Mouse (Mus musculus) heart, adult 11 months (tissue): ENCODE results near the gene Rab15.
A peak's percentile ranks its signal among the peaks of the same experiment; 100 is the strongest.

Experiments used
- DNase-seq: peaks from one replicate; pipeline ENCODE4 v3.0.0; 2022

The Rab15 gene

DNA sequence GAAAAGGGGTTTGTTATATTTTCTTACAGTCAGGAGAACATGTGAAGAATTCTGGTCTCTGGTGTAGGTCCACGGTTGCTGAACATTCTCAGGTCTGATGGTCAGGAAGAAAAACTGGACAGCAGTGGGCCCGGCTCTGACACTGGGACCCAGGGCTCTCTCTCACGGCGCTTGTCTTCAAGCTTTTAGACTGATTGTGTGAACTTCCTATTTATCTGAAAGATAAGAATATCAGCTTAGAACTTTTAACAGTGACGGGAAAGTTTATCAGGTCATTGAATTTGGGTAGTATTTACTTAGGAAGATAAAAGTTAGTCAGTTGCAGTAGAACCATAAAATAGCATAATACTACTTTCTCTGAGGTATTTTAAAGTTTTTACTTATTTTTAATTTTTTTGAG is 45.8 kb downstream of the Rab15 start:
- peak; percentile 30 for DNase-seq

DNA sequence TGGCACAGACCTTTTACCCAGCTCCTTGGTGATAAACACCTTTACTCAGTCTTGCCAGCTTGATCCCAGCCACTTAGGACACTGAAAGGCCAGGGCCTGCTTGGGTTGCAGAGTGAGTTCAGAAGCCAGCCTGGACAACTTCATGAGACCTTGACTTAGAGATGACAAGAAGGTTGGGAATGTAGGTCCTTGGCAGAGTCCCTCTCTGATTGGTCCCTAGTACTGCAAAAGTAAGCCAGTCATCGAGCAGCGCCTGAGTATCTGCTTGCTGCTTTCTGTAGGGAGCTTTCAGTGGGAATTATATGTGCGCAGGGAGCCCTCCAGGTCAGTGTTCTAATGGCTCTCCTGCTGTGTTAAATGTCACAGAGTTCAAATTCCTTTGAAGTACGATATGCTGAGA is 47.6 kb downstream of the Rab15 start:
- DNase-seq, result peak; percentile 56

DNA sequence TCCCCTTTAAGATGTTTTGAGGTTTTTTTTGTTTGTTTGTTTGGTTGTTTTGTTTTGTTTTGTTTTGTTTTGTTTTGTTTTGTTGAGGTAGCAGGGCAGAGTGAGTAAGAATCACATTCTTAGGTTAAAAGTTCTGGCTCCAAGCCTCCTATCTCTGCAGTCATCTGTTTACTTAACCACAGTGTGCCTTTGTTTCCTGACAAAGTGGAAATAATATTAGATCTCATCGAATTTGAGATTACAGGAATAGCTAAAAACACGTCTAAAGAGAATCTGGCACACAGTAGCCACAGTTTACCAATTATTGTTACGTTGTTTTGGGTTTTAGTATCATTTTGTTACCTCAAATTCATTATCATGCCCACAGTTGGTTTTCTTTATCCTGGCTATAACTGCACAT is 48.1 kb downstream of the Rab15 start:
- DNase-seq, result no peak

DNA sequence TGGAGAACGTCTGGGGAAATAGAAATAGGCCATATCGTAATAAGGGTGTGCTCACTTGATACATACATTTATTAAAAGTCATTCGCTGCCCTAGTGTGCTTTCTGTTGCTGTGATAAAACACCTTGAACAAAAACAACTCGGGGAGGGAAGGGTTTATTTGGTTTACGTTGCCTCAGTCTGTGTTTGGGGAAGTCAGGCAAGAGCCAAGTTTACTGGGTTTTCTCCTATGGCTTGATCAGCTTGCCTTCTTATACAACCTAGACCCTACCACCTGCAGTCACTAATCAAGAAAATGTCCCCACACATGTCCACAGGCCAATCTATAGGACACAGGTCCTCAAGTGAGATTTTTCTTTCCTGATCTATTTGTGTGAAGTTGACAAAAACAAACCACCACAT is 51.2 kb downstream of the Rab15 start:
- DNase-seq, result peak; percentile 13

DNA sequence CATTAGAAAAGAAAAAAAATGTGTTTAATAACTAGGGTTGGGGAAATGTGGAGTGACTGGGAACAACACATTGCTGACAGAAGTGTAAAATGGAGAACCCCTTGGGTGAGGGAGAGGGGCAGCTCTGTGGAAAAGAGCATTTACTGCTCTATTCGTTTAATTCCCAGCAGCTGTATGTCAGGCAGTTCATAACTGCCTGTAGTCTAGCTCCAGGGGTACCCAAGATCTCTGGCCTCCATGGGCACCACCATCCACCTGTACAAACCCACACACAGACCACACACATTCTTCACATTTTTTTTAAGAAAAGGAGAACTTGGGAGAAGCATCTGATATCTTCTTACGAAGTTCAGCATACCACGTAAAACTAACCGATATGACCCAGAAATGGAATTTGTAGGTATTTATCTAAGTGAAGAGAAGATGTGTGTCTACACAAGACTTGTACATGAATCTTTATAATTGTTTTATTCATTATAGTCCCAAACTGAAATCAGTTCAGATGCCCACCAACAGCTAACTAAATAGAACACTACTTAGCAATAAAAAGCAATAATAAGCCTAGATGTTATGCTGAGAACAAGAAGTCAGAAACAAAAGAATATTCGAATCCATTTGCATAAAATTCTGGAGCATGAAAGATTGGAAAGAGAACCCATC is 51.7 kb downstream of the Rab15 start:
- DNase-seq, result peak; percentile 68

DNA sequence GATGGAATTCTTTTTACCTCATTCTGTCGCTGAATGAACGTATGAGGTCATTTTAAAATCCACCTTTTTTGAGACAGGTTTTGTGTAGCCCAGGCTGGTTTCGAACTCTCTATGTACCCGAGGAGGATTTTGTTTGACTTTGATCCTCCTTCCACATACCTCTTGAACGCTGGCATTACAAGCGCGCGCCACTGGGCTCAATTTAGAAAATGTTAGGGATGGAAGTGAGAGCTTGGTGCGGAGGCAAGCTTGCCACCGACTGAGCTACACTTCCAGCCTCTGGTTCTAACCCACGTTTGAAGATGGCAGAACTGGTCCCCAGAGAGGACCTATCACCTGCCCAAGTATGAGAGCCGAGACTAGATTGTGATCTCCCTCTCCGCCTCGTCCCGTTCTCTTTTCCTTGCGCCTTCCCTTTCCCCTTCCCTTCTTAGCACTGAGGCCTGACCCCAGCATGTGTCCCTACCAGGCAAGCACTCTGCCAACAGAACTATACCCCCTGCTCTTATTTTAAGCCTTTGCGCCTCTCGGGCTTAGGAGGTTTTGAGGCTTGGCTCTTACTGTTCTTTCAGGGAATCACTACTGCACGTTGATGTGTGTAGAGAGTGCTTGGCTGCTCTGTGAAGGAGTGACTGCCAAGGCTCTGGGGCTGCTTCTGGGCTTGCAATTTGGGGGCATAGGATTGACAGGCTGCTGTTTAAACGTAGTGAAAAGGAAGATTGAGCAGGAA is 56.6 kb downstream of the Rab15 start:
- peak; percentile 88 for DNase-seq

DNA sequence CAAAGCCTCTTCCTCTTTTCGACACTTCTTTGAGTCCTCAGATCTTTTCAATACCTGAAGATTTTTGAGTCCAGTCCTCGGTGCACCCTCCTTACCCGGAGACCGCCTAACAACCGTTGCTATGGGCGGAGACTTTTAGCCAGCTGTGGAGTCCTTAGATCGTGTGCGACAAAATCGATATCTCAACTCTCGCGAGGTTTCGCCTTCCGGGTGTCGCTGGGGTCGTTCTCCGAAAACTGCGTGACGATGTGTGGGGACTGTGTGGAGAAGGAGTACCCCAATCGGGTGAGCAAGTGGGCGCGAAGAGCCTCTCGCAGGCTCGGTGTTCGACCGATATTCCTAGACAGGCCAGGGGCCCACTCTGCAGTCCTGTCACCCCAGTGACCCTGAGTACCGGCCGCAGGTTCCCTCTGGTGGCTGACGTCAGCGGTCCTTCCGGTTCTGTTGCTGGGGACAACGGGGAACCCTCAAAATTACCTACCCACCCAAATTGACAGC is 57.3 kb downstream of the Rab15 start, which contains the start of the genes Churc1 and Fntb:
TSS of gene Churc1 (plus strand) at position 185 of the 498 bp plus-strand sequence.
TSS of gene Fntb (plus strand) at position 236 of the 498 bp plus-strand sequence.
- DNase-seq, result peak; percentile 99

DNA sequence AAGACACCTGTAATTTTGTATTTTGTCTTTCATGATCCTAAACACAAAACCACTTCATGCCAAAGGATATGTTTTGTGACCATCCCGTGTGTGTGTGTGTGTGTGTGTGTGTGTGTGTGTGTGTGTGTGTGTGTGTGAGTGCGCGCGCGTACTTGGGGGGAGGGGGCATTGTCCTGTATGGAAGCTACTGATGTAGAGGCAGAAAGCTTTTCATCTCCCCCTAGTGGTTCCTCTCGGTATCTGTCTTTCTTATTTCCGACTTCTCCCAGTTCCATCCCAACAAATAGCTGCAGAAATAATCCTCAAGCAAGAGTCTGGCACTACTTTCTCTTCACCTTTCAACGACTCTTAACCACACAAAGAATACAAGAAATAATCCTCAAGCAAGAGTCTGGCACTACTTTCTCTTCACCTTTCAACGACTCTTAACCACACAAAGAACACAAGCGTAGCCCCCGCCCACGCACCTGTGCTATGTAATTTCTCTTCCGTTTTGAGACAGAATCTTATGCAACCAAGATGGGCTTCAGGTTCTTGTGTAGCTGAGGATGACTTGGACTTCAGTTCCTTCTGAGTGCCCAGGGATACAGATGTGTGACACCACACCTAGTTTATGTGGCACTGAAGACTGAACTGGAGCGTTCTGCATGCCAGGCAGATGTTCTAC is 69.9 kb downstream of the Rab15 start:
- peak; percentile 61 for DNase-seq

DNA sequence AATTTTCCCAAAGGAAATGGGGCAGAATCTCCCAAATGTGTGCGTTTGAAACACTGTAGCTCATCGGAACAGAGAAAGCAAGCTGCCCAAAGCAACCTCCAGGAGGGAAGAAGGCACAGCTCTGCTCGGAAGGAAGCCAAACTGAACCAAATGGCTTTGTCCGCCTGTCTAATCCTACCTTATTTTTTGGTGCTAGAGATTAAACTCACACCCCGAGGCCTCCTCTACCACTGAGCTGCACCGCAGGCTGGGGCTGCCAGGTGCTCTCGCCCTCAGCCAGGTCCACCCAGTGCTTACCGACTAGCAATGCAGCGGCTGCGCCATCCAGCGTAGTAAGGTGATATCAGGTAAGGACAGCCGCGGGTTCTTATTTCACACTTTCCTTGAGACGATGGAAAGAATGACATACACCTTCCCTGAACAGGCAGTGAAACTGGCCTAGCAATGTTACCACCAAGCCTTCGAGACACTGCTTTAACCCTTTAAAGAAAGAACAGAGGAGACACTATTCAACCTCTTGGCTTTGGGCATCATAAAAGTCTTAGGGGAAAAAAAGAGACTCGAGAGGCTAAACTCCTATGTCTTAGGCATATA is 71.7 kb downstream of the Rab15 start:
- peak; percentile 71 for DNase-seq
